Mouse (Mus musculus) common myeloid progenitor, adult 5-6 weeks (primary cell): Measurements from ENCODE around the gene G0s2. TPM values are rescaled to one million over a fixed set of nuclear protein-coding genes. Genes with fewer than 3 reads are reported as not detected.

Source experiments
- ATAC-seq: replicated peaks from 2 replicates; pipeline ENCODE4 v1.8.0; 2016; ENCODE audit warnings: low read depth, mild to moderate bottlenecking, moderate TSS enrichment, inconsistent platforms; ENCODE audit not compliant: poor library complexity, severe bottlenecking
- total RNA-seq: library from RNA; stranded (forward); fragments of 200-1000, 187-1606 nt; gene quantifications from 2 replicates; pipeline ENCODE4 v1.2.3, GENCODE M21; 2017

G0s2 gene
- 0.29 and 3.4 TPM in 2 replicates for total RNA-seq

DNA sequence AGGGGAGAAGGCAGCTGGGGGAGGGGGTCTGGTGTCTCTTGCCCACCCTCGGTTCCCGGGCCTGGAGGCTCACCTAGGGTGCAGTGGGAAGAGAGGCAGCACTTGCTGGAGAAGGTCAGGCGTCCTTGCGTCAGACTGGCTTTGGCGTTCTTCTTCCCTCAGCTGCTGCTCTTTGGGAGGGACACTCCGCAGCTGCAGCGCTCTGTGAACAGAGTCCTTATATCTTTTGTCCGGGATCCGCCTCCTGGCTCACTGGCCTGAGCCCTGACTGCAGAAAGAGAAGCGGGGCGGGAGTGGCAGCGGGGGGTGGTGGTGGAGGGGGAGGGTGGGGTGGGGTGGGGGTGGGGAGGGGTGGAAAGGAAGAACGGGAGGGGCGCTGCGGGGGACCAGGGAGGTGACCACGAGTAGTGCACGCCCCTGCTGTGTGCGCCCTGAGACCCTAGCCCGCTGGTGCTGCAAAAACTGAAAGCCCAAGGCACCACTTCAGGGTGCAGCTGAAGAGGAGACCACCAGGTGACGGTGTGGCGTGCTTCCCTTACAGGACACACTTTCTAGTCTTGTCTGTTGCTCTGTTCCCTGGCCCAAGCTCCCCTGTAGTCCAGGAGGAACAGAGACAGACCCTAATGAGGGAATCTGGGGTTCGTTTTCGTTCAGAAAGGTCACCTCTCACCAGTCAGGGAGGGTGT is at the start of gene G0s2:
TSS of gene G0s2 (minus strand) at position 302 of the 686 bp plus-strand sequence.
- peak; percentile 84 for ATAC-seq

DNA sequence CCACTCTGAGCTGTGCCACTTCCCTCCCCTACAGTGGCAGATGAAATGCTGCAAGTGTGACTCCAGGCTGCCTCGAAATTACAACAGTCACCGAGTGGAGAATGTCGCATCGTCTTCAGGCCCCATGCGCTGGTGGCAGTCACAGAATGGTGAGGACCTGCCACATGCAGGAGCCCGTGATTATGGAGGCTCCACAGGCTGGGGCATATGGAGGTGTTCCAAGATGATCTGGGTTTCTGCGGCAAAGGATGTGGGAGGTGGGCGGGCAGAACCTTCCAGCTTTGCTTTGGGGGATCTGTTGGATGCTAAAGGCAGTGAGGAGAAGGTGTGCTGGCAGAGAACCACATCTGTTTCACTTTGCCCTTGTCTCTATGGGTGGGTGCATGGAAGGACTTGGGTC is 47.4 kb upstream of the G0s2 start:
- ATAC-seq: no peak

DNA sequence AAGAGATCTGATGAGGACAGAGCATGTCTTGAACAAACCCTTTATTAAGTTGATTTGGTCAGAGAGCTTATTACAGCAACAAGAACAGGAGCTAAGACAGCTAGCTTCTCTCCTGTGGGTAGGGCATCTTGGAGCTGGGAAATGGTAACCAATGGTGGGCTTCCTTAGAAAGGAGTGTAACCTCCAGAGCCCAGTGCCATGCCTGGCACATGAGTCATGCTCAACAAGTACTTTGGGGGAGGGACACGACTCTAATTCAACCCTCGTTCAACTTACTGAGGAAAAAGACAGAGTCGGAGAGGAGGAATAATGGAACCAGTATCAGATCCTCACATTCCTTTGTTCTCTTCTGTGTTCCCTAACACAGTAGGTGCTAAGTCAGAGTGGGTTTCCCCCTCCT is 46.7 kb upstream of the G0s2 start:
- no peak for ATAC-seq

DNA sequence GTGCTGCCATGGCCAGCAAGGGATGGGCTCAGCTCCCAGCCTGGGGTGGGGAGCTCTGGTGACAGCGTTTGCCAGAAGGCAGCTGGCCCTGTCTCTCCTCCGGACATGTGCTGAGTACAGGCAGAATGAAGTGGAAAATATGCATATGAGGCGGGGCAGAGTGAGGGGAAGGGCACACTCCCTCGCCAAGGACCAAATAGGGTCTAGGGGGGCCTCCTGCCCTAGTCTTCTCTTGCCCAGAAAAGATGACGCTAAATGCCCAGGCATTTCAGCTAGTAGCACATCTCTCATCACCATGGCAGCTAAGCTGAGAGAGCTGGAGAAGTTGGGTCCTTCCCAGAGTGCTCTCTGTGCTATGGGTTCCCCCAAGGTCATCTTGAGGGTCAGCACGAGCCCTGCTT is 44.1 kb upstream of the G0s2 start:
- no peak for ATAC-seq

DNA sequence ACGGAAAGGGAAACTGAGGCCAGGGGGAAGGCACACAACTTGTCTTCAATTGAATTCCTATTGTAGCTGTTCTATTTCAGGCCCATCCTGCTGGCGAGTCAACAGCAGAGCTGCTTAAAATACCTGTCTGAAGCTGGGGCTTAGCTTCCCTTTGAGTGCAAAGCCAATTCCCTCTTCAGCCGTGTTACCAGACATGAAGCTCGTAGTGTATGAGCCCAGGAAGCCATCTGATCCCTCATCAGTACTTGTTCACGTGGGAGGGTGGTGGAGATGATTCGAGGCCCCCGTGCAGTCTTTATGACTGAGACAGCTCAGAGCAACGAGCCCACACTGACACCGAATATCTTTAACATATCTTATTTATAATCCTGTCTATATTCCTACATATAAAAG is 43.3 kb upstream of the G0s2 start:
- no peak for ATAC-seq

DNA sequence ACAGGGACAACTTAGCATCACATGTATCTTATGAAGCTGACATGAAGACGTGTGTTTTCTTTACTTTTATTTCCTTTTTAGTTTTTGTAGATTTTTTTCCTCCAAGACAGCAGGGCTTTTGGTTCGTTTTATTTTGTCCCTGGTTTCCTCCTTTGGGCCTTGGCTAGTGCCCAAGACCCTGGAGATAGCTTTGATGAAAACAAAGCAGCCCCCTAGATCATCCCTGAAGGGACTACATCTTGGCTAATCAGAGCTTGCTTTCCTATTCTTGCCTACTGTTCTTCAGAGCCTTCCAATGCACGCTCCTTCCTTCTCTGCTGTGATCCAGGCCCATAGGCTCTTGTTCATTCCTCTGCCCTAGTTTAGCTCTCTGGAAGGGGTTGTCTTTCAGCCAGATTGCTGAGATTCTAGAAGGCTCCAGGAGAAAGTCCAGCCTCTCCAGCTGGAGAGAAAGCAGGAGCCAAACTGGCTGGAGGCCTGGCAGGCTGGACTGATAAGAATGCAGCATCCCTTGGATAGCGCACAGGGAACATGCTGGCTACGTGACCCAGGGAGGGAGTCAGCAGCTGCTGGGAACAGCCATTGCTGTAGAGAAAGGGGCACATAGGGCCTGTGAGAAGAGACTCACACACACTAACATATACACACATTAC is 42.8 kb upstream of the G0s2 start:
- ATAC-seq: no peak

DNA sequence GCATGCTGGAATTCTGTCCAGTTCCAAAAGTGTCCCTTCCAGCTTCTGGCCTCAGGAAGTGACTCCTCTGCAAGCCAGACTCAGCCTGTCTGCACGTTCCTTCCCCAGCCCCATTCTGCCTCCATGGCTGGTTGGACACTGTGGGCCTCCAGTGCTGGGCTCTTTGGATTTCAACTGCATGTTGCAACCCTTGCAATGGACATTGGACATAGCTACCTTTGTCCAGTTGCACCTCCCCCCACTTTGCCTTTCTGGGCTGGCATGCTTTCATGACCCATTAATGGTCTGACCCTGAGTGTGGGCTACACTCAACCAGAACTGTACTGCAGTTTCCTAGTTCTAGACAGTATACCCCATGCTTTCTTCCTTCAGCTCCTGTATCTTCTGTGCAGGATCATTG is 38.6 kb upstream of the G0s2 start:
- no peak for ATAC-seq

DNA sequence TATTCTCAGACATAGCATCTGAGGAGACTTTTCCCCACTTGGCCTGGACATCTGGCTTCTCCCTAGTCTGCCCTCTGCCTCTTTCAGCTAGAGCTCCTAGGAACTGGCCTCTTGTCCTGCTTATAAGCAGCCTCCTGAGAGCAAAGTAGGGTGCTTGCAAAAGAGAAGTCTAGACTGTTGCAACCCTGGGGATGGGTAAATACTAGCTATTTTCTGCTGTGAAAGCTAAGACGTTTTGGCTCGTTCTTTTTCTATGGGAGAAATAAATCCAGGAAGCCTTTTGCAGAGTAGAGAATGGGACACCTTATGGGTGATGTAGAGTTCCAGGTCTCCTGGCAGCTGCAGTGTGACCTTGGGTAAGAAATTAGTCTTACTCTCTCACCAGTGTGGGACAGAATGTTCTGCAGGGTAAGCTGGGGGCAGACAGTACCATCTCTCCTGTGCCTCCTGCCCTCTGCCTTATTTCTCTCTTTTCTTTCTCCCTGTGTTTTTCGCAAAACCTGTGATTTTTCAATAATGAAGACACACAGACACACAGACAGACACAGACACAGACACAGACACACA is 37.6 kb upstream of the G0s2 start:
- no peak for ATAC-seq

DNA sequence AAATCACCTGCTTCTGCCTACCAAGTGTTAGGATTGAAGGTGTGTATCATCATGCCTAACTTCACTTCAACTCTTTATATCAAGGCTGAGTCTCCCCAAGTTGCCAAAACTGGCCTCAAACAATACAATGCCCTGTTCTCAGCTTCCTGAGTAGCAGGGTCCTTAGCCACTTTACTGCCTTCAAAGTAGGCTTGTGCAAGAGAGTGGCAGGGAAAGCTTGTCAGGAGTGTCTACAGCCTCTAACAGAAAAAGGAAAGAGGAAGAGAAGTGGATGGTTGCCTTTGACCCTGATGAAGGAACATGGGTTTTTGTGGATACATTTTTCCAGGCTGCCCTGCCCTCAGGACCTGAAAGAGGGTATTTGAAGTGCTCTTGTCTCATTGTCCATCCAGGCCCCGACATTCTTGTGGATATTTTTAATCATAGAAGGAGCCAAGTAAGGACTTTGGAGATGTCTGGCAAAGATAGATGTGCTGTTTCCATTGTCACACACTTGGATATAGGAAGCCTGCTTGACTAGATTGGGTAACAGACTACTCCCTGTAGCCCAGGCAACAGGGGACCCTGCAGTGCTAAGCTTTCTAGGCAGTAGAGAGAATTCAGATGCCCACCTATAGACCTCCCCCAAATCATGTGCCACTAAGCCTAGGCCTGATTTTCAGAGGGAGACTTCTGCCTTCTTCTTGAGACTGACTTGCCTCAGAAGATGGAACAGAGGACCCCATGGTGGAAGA is 36.9 kb upstream of the G0s2 start:
- peak; percentile 47; the same call in 1 of the 2 replicates for ATAC-seq

DNA sequence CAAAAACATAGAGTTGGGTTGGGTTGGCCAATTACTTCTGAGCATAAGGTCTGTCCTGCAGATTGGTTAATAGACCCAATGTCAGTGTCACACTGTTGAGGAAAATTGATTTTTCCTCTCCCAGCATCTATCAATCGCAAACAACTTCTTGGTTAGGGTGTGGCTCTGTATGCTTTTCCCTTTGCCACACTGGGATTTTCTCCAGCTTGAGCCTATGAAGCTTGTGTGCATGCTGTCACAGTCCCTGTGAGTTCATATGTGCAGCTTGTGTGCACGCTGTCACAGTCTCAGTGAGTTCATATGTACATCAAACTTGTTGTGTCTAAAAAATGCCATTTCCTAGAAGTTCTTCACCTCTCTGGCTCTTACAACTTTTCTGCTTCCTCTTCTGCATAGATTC is 33.8 kb upstream of the G0s2 start:
- no peak for ATAC-seq

DNA sequence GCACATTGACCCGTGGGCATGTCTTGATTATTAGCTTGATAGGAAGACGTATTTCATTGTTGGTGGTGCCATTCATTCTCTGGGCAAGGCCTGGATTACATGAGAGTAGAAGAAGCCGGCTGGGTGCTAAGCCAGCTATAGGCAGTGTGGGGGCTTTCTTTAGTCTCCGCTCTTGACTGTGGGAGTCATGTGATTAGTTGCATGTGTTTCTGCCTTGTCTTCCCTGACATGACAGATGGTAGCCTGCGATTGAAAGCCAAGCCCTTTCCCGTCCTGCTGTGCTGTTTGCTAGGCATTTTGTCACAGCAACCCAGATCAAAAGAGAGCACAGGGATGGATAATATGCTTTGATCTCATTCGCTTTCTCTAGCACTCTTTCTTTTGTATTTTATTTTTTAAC is 32.4 kb upstream of the G0s2 start:
- ATAC-seq: no peak

DNA sequence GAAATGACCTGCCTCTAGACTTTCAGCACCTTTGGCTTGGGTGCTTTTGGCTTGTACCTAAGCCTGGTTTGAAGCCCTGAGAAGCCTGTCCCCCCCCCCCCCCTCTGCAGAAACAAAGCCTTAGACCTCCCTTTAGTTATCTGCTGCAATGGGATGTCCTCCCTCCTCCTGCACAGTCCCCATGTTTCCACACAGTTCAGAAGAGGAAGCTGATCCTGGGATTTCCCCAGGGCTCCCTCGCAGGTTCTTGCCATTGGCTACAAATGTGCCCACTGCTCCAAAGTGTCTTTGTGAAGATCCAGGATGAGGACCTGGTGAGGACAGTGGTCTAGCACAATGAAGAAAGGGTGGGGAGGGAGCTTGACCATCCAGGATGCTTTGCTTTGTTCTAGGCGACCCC is 30.1 kb upstream of the G0s2 start:
- ATAC-seq: no peak

DNA sequence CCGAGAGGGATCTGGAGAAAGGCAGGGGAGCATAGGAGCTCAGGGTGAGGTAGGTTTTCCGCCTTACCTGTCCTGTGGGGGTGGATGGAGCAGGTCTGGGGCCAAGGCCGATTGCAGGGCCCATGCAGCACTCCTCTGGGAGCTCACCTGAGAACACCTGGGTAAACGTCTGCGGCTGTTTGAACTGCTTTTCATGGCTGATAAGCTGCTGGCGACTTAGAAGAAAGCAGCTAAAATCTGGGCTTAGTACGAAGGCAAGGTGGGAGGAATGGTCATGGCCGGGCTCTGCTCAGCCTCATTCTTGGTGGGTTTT is 29.0 kb upstream of the G0s2 start:
- ATAC-seq: no peak

DNA sequence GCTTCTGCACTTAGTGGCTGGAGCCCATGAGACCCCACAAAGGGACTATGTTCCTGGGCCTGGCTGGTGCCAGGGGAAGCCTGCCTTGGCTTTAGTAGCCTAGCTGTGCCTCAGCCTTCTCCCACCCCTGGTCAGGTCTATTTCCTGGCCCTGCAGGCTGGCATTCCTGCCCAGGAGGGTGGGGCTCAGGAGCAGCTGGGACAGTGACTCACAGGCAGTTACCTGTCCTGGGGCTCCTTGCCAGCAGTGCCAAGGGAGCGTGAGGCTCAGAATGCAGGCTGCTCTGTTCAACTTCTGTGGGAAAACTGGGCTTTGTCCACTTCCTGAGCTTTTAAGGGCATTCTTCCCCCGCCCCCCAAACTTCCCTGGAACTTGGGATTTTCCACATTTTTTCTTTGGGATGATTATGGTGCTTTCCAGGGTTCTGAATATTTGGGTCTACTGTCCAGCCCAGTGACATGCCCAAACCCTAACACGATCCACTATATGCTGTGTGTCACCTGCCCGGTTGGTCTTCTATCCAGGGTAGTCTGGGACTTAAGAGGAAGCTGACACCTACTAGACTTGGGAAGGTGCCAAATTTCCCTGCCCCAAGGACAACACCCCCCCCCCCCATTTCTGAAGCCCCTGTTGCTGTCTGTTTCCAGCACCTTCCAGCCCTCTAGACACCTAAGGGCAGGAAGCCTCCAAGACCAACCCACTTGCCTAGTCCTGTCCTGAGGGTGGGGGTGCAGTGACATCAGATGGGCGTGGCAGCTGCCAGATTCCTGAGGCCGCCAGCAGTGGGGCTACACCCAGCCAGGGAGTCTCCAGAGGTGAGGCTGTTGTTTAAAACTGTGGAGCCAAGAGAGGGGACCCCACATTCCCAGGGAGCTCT is 28.4 kb upstream of the G0s2 start:
- ATAC-seq: no peak

DNA sequence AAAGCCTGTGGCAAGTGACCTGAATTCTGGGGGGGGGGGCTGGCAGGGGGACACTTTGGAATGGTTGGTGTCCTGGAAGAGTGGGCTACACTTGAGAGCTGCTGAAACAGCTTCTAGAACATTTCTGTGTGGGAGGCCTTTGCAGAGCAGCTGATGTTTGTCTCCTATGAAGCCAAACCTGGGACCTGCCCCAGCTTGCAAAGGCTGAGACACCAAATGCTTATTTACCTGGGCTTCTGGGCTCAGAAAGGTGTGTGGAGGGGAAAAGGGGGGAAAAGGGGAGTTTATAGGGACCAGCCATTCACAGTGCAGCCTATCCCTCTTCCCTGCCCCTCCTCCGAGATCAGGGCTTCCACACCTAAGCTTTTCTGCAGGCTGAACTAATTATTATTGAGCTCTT is 27.0 kb upstream of the G0s2 start:
- no peak for ATAC-seq

DNA sequence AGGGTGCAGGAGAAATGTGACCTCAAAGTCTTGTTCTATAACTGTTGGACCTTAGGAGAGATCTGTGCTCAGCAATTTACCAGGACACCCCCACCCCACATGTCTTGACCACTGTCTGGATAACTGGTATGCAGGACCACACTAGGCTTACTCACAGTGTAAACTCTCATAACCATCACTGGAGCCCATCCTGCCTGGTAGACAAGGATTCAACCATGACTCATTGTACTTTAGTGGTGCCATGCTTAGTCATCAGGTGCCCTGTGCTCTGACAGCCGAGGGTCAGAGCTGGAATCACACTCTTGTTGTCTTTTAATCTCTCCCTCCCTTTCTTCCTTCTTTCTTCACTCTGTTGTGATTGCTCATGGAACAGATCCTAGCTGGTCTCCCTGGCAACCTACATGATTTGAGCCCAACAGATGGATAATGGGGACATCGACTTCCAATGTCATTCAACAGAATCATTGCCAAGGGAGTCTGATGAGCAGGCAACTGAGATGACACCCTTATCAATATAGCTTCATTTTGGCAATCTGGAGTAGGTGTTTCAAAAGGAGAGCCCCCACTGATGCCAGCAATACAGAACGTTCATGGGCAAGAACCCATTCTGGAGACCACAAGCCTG is 25.2 kb upstream of the G0s2 start:
- ATAC-seq: no peak

DNA sequence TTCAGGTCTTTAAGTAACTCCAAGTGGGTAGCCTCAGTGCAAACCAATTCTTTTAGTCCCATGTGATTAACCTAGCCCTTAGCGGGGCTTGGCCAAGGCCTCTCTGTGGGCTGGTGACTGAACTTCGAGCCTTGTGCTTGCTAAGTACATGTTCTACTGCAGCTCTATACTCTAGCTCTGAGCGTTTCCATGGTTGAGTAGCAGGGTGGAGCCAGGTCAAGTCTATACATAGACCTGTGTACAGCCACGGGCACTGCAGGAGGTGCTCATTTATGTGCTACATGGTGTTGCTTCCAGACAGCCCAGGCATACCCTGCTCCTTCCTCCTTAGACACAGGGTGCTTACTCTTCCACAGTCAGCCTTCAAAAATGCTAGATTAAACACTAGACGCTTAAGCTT is 22.9 kb upstream of the G0s2 start:
- ATAC-seq: no peak

DNA sequence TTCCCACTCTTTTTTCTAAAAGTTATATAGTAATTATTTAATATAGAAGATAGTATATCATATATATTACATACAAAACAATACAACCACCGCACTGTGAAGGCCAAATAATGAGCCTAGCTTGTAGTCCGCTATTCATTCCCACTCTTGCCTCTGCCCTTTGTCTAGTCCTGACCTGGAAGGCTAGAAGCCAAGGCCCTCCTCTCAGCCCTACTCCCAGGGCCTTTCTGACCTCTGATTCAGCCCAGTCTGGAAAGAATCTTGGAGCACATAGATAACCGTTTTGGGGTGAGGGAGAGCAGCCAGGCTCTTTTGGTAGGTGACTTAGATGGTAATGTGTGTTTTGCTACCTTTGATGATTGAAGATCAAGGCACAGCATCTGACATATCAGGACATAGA is 20.9 kb upstream of the G0s2 start:
- ATAC-seq: no peak

DNA sequence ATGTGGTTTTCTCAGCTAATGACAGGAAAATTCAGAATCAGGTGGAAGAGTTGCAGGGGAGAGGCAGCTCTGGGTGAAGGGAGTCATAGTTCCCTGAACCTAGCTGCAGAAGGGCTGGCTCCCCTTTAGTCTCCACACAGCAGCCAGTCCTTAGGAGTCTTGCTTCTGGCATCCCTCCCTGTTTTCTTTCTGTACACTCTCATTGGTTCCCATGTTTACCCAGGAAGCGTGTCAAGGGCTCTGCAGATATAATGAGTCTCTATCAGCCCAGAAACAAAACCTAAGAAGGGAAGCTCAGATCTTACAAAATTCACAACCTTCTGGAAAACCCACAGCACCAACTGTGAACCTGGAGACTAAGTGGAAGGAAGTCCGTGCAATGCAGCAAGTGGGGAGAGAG is 20.0 kb upstream of the G0s2 start:
- ATAC-seq: peak; percentile 76

DNA sequence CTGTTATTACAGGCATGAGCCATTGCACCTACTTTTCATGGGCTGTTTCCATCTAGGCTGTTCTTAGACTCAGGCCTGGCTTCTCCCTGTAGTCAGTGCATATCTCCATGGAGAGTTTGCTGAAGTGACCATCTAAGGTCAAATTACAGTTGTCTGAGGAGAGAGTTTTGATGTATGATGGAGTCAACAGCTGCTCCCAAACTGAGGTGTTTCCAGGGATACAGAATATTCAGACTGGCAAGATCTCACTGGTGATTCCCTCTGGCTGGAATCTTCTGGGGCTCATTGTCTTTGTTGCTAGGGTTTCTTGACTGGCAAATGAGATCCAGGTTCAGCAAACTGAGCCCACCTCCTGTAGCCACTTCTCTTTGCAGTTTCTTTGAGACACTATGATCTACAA is 17.7 kb upstream of the G0s2 start:
- ATAC-seq: no peak
